Mouse (Mus musculus) hindbrain, postnatal 0 days (tissue): ENCODE measurements around the gene Sorbs2. TPM values are rescaled to one million over a fixed set of nuclear protein-coding genes. Genes with fewer than 3 reads are reported as not detected.
"Not testable (repeated sequence)": the region's sequence is repeated elsewhere in the genome, so short reads cannot be mapped to it uniquely, and the experiment has no call there.

Source experiments
- ATAC-seq: fragments of 200-750 bp; cut with Nextera tagmentation; 2 replicates; pipeline ENCODE4 v1.8.0; 2017; ENCODE audit warnings: mild to moderate bottlenecking, moderate TSS enrichment, moderate library complexity
- DNase-seq: peaks from one replicate; pipeline ENCODE4 v3.0.0-alpha.2; 2015; ENCODE audit warnings: low spot score
- H3K27ac ChIP-seq: fragments of 300-500 bp; sonication (generic); 2 replicates; pipeline ENCODE4 v1.5.1; 2014; ENCODE audit warnings: mild to moderate bottlenecking
- H3K27me3 ChIP-seq: fragments of 300-500 bp; sonication (generic); 2 replicates; pipeline ENCODE4 v1.6.1; 2014; ENCODE audit warnings: low read length, mixed read lengths; ENCODE audit not compliant: insufficient read depth
- H3K36me3 ChIP-seq: fragments of 300-500 bp; sonication (generic); 2 replicates; pipeline ENCODE4 v1.6.1; 2014; ENCODE audit warnings: low read length, mixed read lengths; ENCODE audit not compliant: insufficient read depth
- H3K4me1 ChIP-seq: fragments of 300-500 bp; sonication (generic); 2 replicates; pipeline ENCODE4 v1.6.1; 2014; ENCODE audit warnings: antibody characterized with exemption, low read length, mixed read lengths; ENCODE audit not compliant: insufficient read depth
- H3K4me2 ChIP-seq: fragments of 300-500 bp; sonication (generic); 2 replicates; pipeline ENCODE4 v1.6.1; 2014; ENCODE audit warnings: low read depth, mild to moderate bottlenecking, low read length, moderate library complexity, mixed read lengths
- H3K4me3 ChIP-seq: fragments of 300-500 bp; sonication (generic); 2 replicates; pipeline ENCODE4 v1.5.1; 2014; ENCODE audit warnings: low read length
- H3K9ac ChIP-seq: fragments of 300-500 bp; sonication (generic); replicated peaks from 2 replicates; pipeline ENCODE4 v1.6.1; 2014; ENCODE audit warnings: mild to moderate bottlenecking, low read length, moderate library complexity, mixed read lengths
- H3K9me3 ChIP-seq: fragments of 300-500 bp; sonication (generic); 2 replicates; pipeline ENCODE4 v1.6.1; 2016; ENCODE audit warnings: low read length, mixed read lengths
- CTCF ChIP-seq: IDR thresholded peaks from 2 replicates; pipeline ENCODE4 v1.5.1; 2016; ENCODE audit warnings: antibody characterized with exemption, control low read depth, low read depth
- WGBS: fragments of 180-500 bp; shearing (Covaris S2); extraction: QIAGEN DNeasy Blood & Tissue Kit; methylation state at CpG from one replicate; pipeline ENCODE4 v1.1.7; 2014; 5-methylcytosine and 5-hydroxymethylcytosine counted together
- polyA plus RNA-seq: library from polyadenylated mRNA; unstranded; fragments of >200 nt; fragmentation: Nextera tagmentation; extraction: Ambion mirVana; gene quantifications from 2 replicates; pipeline ENCODE4 v1.2.1, GENCODE M21; 2015
- total RNA-seq: library from RNA; depleted of rRNA; stranded (reverse); fragments of >200 nt; gene quantifications from 2 replicates; pipeline ENCODE4 v1.2.3, GENCODE M21; 2014; rRNA removed

Gene Sorbs2
- total and polyA plus RNA-seq, 2 experiments from 2014 or later: 37.8 to 65.6 TPM

DNA sequence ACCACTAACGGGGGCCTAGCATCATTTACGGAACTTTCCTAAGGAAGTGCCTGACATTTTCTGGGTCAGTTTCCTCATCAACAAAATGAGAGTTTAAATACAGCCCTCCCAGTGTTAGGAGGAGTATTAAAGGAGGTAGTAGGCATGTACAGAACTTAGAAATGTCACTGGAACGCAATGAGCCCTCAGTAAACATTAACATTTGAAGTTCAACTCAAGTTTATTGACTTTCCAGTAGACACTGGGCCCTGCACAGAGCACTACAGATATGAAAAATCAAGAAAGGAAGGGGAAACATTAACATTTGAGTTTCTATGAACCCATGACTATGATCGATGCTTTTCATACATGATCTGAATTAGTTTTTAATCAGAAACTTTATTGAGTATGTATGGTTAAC lies 347.5 kb downstream of the Sorbs2 start:
- no peak for DNase-seq
- Histone ChIP-seq H3K27me3 (no peaks in the 10 kb centered on the region), H3K4me2 (no peak overlapping the region), H3K36me3 (no peaks in the 10 kb centered on the region), H3K9me3 (no peaks in the 10 kb centered on the region), H3K4me3 (no peak overlapping the region), H3K4me1 (no peaks in the 10 kb centered on the region), H3K27ac (no peak overlapping the region), H3K9ac (no peak overlapping the region)
- TF ChIP-seq CTCF: no peak
- 90% methylated on average over 4 of the region's 4 CpGs for WGBS
- ATAC-seq: no peak

DNA sequence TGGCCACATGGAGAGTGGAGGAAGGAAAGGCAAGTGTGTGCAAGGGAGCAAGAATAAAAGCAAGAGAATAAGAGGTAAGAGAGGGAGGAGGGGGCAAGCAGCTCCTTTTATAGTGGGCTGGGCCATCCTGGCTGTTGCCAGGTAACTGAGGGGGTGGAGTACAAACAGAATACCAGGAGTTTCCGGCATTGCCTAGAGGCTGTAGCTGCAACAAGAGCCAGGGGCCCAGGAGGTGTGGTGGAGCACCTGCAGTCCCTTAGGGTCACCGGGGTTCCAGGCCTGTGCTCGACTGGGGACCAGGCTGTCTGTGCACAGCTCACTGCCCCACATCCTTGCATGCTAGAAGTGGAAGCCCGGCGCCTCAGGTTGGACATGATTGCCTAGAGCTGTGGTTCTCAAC lies 350.1 kb downstream of the Sorbs2 start:
- WGBS: 57% methylated on average over 5 of the region's 5 CpGs

DNA sequence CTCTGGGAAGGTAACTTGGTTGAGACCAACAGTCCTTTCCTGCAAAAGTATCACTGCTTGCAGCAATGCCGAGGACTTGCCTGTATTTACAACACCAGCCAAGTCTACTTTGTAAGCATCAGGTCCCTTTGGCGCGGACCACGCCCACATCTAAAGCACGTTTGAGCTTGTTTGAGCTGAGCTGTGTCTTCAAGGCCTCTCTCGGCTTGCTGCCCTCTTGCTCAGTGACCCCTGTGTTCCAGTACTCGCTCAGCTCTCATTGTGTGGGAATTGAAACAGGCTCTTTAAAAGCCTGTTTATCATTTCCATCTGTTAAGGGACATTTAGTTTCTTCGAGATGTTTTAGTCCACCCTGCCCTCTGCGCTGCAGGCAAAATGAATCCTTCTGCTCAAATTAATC lies 350.8 kb downstream of the Sorbs2 start:
- ATAC-seq (no peak), DNase-seq (peak; percentile 12)

More for the DNA sequence above, 350.1 kb downstream of the Sorbs2 start:
- no peak for TF ChIP-seq CTCF
- Histone ChIP-seq H3K27ac (no peak overlapping the region), H3K27me3 (no peaks in the 10 kb centered on the region), H3K36me3 (no peaks in the 10 kb centered on the region), H3K9ac (no peak overlapping the region), H3K4me1 (no peaks in the 10 kb centered on the region), H3K4me3 (no peak overlapping the region), H3K9me3 (no peaks in the 10 kb centered on the region), H3K4me2 (no peak overlapping the region)
- no peak for DNase-seq
- no peak for ATAC-seq

DNA sequence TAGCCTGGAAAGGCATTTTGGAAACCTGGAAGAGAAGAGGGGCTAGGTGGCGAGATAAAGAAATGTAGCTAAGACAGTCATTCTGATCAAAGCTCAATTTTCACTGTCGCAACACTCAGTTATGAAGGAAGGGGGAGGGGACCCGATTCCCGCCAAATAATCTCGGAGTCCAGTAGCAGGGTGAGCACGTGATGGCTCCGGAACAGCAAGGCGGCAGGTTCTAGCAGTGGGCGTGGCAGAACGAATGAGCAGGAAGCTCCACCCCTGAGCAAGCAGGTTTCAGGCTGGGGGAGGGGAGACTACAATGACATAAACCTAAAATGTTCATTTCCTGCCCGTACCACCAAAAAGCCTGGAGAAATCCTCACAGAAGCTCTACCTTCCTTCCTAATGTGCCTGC lies 364.0 kb downstream of the Sorbs2 start:
- not testable (repeated sequence) for ATAC-seq, H3K4me3 ChIP-seq, H3K4me1 ChIP-seq, H3K9ac ChIP-seq, DNase-seq, H3K27ac ChIP-seq, H3K36me3 ChIP-seq, H3K4me2 ChIP-seq, H3K9me3 ChIP-seq, H3K27me3 ChIP-seq
- 85% methylated on average over 11 of the region's 11 CpGs for WGBS

More for the DNA sequence above, 350.8 kb downstream of the Sorbs2 start:
- Histone ChIP-seq H3K9ac (no peak overlapping the region), H3K27ac (no peak overlapping the region), H3K4me1 (no peaks in the 10 kb centered on the region), H3K36me3 (no peaks in the 10 kb centered on the region), H3K27me3 (no peaks in the 10 kb centered on the region), H3K9me3 (no peaks in the 10 kb centered on the region), H3K4me2 (no peak overlapping the region), H3K4me3 (no peak overlapping the region)
- 34% methylated on average over 9 of the region's 9 CpGs for WGBS
- no peak for TF ChIP-seq CTCF

DNA sequence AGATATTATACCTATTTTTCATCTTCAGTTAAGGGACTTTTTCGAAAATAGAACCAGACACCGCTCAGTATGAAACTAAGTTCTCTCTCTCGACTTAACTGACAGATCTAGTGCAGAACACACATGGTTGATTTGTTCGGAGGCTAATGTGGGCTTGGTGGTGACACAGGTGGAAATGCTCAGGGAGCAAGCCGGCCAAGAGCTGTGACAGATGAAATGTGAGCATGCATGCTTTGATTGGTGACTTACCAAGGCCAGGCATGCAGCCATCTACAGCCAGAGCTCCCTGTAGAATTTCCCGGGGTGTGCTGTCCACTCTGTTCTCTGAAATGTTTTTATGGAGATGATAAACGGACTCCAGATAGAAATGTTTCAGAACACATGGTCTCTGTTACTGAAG lies 364.5 kb downstream of the Sorbs2 start:
- Histone ChIP-seq H3K27ac (no peak overlapping the region), H3K36me3 (no peaks in the 10 kb centered on the region), H3K4me2 (no peak overlapping the region), H3K4me1 (0 out of 2 replicates have a peak, but pooled peaks cover 4% of the 10 kb centered on the region), H3K9me3 (no peaks in the 10 kb centered on the region), H3K4me3 (no peak overlapping the region), H3K27me3 (no peaks in the 10 kb centered on the region), H3K9ac (no peak overlapping the region)
- ATAC-seq (no peak), DNase-seq (no peak)
- WGBS: 77% methylated on average over 7 of the region's 7 CpGs
- no peak for TF ChIP-seq CTCF

DNA sequence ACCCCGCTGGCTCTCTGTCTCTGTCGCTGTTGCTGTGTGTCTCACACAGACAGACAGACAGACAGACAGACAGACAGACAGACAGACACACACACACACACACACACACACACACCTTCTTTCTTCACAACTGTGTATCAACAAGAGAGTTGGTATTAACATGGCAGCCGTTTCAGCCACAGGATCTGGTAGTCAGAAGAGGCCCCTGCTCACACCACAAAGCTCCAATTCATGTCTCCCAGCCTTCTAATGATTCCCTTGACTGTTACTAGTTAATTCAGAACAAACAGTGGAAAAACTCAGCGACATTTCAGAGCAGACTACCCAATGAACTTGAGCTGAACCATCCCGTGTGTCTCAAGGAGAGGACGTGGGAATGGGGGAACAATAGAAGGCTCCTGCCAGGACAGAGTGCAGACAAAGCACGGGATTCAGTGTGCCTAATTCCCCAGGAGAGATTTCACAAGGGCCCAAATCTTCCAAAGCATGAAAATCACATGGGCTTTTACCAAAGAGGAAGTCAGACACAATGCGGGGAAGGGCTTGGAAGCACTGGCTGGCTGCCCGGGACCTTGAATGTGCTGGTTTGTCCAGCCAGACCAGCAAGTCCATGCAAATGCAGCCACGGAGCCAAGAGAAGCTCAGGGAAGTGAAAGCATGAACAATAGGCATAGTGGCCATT lies 367.5 kb downstream of the Sorbs2 start:
- no peak for TF ChIP-seq CTCF
- Histone ChIP-seq H3K4me1 (0 out of 2 replicates have a peak, but pooled peaks cover 4% of the 10 kb centered on the region), H3K9ac (no peak overlapping the region), H3K36me3 (no peaks in the 10 kb centered on the region), H3K27me3 (no peaks in the 10 kb centered on the region), H3K9me3 (no peaks in the 10 kb centered on the region), H3K27ac (peak overlapping the region; percentile 70), H3K4me3 (no peak overlapping the region), H3K4me2 (peak overlapping the region; percentile 20)
- WGBS: 14% methylated on average over 10 of the region's 10 CpGs
- DNase-seq (peak; percentile 89), ATAC-seq (peak; percentile 85)

DNA sequence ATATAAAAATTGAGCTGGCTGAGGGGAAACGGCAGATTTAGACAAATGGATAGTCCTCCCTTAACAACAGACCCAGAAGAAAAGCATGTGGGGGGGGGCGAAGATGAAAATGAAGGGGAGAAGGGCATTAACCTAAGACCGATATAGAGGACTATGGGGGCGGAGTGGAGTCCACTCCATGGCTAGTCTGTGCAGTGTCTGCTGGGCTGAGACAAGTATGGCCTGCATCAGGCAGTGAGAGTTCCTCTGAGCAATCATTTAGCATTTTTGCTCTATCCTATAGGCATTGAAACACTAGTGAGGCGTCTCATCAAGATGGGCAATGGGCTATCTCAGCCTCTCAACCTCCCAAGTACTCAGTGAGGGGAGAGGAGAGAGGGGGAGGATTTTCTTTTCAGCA lies 368.8 kb downstream of the Sorbs2 start:
- Histone ChIP-seq H3K9me3 (no peaks in the 10 kb centered on the region), H3K27me3 (no peaks in the 10 kb centered on the region), H3K36me3 (no peaks in the 10 kb centered on the region), H3K27ac (no peak overlapping the region), H3K4me1 (0 out of 2 replicates have a peak, but pooled peaks cover 4% of the 10 kb centered on the region), H3K4me3 (no peak overlapping the region), H3K4me2 (no peak overlapping the region), H3K9ac (no peak overlapping the region)
- no peak for ATAC-seq
- 67% methylated on average over 5 of the region's 5 CpGs for WGBS
- TF ChIP-seq CTCF: no peak
- DNase-seq: no peak

Other genes starting within 250 kb of the Sorbs2 start
- gene F11, start 245.8 kb upstream of the Sorbs2 start, total RNA-seq: not detected in 2 replicates
- not detected in 2 replicates for gene F11, start 245.8 kb upstream of the Sorbs2 start, polyA plus RNA-seq
- 0.16 TPM in 1 of 2 replicates, not detected in the other for gene Klkb1, start 212.9 kb upstream of the Sorbs2 start, total RNA-seq
- gene Klkb1, start 212.9 kb upstream of the Sorbs2 start, polyA plus RNA-seq: 0.06 TPM in 1 of 2 replicates, not detected in the other
- gene Gm45753, start 199.3 kb upstream of the Sorbs2 start, total RNA-seq: not detected in 2 replicates
- not detected in 2 replicates for gene Gm45753, start 199.3 kb upstream of the Sorbs2 start, polyA plus RNA-seq
- gene Cyp4v3, start 174.6 kb upstream of the Sorbs2 start, total RNA-seq: 2.4 and 3.1 TPM in 2 replicates
- gene Cyp4v3, start 174.6 kb upstream of the Sorbs2 start, polyA plus RNA-seq: 2.8 and 3.0 TPM in 2 replicates
- 24.6 and 27.7 TPM in 2 replicates for gene Fam149a, start 125.5 kb upstream of the Sorbs2 start, total RNA-seq
- gene Fam149a, start 125.5 kb upstream of the Sorbs2 start, polyA plus RNA-seq: 19.8 and 20.2 TPM in 2 replicates
- gene Tlr3, start 96.7 kb upstream of the Sorbs2 start, total RNA-seq: 1.2 and 1.7 TPM in 2 replicates
- 1.5 and 1.7 TPM in 2 replicates for gene Tlr3, start 96.7 kb upstream of the Sorbs2 start, polyA plus RNA-seq